Mouse (Mus musculus) NIH3T3 (cell line): Measurements from ENCODE around the gene Gpc1.

Experiments
- DNase-seq: peaks from one replicate; pipeline ENCODE4 v3.0.0-alpha.2; 2012; ENCODE audit warnings: low read depth

The Gpc1 gene

DNA sequence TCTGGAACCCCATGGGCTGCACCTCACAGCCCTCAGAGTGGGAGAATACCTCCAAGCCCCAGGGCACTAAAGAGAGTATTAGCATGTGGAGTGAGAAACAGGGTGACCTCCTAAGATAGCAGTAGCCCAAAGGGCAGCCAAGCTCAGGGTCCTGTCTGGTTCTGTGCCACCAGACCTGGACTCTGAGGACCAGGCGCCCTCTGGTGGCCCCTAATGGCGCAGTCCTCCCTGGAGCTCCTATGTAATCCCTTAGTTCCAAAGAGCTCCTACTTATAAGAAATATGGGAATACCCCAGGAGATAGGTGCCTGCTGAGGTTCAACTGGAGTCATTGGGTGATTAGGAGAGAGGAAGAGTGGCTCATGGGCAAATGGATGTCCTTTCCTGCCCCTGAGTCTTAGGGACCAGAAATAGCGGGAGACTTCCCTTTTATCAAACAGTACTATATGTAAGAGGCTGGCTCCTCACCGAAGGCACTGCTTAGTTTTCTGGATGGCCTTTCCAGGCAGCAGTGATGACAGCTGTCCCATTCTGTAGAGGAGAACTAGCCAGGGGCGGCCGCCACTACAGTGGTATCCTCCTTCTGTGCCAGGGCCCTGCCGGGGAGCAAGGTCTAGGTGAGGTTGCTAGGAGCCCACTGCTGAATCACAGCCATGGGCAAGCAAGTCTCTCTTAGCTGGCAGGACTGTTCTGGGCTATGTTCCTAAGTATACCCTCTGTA lies 2.7 kb downstream of the Gpc1 start:
- peak; percentile 94 for DNase-seq

DNA sequence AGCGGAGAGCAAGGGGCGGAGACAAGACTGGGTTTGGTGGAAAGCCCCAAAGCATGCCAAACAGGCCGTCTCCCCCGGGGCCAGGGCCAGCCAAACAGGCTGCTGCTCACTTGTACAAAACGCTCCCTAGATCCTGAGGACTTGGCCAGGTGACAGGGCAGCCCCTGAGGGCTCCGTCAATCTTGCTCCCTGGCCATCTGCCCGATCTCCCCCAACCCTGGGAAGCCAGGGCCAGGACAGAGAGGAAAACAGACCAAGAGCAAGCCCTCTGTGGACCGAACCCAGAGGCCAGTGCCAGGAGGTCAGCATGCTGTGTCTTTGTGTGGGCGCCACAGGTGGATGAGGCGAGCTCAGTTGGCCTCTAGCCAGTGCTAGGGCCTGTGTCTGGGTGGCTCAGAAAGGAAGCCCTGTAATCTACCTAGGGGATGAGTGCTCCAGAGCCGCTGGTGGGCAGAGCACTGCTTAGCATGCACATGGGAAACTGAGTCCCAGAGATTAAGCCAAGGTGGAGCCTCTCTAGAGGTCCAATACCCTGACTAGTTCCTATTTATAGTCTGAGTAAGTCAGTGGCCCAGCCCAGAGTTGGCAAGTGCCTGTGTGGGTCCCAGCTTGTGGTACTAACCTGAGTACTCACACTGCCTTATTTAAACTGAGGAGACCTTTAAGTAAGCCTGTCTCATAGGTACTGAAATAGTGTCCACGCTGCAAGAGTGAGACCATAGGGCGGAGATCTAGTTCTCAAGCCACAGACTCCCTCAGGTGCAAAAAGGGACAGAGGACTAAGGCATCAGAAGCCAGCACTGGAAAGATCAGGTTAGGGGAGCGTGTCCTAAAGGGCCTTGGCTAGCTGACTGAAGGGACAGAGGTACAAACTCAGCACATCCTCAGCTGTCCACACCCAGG lies 6.7 kb downstream of the Gpc1 start:
- DNase-seq = peak; percentile 42

DNA sequence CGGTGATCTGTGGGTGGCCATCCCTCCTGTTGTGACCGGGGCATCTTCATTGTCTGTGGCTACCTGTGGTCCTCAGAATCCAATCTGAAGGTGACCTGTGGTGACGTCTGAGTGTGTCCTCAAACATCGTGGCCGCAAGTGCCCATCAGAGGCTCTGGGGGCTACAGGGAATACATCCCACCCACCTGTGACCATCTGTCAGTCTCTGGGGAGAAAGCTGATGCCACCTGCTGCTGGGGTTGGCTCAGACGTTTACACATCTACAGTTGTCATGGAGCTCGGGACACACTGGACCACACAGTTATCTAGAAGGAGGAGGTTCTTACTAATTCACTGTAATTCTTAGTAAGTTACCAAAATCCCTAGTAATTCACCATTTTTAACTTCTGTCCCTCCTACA lies 7.8 kb downstream of the Gpc1 start:
- DNase-seq = no peak

DNA sequence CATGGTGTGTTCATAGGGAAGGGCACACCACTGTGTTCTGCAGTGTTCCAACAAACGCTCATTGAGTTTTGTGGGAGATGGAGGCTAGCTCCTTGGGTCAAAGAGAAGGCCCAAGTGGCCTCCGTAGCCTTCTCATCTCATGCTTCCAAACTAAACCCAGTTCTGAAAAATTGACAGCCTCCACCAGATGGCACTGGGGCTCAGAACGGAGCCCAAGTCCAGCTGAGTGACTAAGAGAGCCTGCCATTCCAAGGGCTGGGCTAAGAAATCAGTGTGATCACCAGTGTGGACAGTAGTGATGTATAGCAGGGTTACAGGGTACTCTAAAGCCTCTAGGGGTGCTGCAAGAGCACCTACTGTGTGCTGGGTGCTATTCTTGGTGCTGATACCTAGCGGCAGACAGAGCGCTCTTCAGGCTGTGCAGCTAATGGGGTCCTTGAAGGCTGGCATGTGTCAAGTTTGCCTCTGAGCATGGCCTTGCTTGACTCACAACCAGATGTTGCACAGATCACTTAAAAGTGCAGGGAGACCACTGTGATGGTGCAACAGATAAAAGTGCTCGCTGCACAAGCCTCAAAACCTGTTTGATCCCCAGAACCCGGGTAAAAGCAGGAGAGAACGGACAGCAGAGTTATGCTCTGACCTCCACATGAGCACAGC lies 8.9 kb downstream of the Gpc1 start:
- peak; percentile 71 for DNase-seq

DNA sequence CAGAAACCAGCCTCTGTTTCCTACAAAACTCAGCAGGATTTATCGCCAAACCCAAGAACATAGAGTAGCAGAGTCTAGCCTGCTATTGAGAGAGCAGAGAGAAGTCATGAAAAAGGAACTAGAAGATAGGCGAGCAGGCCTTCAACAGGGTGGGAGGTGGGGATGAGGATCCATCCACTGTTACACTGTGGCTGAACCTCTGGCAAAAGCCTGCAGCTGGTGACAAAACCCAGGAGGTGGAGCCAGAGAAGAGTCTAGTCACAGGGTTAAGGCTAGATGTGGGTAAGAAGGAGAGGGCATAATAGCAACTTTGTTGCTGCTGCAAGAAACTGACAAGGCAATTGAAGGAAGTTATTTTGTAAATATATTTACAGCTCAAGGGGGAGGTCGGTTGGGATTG lies 10.0 kb downstream of the Gpc1 start:
- no peak for DNase-seq

DNA sequence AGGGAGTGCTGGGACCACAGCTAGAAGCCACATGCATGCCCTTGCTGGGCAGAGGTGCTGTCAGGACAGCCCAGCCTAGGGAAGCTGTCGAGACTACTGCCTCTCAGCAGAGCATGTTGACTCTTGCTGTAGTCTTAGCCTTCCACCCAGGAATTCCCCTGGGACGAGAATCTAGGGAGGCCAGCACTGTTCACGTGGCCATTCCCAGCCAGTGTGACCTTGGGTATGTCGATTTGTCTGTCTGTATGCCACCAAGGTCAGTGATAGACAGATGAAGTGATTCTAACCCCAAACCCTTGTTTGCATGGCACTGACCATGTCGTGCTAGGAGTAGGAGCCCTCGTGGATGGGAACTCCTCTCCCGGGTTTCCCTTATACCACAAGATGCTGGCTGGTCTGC lies 14.4 kb downstream of the Gpc1 start:
- no peak for DNase-seq

DNA sequence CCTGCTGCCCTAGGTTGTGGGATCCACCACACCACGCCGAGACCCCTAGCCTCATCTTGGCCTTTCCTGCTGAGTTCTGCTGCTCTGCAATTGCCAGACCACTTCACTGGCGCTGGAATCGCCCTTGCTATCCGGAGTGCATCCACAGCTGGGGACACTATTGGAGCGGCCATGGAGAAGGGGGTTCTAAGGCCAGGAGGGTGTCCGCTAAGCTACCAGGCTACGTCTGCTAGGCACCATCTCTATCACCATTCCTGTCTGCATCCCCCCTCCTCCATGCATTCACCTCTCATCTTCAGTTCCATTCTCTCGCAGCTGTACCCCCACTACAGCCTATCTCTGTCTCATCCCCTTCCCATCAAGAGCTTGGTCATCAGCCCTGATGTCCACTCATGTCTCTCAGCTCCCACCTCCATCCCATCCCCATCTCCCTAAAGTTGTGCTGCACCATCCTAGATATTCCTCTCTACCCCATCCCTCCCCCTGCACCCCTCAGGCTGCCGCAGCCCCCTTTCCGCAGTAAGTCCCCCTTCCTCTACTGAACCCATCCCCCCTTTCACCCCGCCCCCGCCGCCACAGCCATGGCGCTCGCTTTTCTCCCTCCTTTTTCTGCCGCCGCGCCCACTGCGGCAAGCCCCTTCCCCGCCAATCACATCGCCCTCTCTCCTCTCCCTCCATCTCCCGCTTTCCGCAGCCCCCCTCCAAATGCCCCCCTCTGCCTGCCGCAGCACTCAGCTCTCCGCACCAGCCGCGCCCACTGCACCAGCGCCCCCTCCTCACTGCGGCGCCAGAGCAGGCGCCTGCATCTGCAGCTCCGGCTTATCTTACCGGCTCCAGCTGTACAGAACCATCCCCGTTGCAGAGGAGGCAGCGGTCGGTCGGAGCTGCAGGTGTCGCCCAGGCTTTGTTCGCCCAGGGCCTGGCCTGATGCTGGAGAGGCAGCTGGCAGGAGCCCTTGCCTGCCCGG lies 16.7 kb downstream of the Gpc1 start:
- no peak for DNase-seq

DNA sequence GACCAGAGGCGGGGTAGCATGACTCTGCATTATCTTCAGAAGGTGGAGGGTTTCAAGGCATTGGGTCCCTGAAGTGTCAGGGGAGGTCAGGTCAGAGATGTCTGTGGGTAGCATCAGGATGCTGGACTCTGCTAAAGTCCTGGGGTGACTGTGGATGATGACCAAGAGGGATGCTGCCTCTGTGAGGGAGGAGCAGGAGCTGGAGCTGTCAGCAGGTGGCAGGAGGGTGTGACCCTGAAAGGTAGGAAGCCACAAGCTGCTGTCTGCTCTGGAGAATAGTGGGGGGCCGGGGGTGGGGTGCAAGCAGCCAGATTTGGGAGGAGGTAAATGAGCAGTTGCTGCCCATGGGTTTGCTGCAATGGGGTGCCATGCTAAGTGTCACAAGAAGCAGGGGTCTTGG lies 18.0 kb downstream of the Gpc1 start:
- DNase-seq = no peak

DNA sequence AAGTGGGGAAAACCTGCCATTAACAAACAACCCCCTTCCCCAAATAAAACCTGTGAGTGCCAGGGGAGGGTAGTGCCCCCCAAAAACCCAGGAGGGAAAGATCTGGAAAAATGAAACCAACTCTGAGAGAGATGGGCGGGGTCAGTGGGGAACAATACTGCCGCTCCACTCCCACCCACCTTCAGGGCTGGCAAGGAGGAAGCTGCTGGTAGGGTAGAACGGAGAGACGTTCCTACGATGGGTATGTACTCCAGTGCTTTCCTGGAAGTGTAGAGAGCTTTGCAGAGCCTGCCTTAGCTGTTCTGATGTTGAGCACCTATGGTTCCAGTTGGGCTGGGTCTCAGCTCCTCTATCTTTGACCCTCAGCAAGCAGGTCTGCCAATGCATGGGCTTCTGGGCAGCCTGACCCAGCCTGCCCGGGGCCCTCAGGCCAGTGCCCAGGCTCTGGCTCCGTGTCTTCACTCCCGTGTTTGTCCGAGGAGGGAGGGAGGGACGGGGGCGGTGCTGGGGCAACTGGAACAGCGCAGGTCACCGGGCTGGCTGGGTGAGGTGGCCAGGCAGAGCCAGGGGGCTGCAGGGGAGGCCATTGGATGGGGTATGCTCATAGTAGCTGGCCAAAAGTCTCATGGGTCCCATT lies 18.6 kb downstream of the Gpc1 start:
- no peak for DNase-seq

DNA sequence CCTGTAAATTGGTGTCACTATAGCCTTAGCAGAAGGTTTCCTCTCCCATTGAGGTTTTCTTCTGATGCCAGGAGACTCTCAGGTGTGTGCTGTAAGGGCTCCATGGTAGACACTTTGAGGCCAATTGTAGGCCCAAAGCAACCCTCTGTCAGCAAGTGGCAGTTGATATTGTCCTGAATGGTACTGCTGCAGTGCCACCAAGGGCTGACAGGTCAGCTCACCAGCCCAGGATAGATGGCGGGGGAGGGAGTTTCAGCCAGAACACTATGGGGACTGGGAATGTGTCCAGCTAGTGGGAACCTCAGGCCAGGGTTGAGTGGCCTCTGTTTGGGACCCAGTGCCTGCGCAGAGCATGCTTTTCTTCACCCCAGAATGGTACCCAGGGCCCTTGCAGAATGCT lies 21.0 kb downstream of the Gpc1 start:
- no peak for DNase-seq

DNA sequence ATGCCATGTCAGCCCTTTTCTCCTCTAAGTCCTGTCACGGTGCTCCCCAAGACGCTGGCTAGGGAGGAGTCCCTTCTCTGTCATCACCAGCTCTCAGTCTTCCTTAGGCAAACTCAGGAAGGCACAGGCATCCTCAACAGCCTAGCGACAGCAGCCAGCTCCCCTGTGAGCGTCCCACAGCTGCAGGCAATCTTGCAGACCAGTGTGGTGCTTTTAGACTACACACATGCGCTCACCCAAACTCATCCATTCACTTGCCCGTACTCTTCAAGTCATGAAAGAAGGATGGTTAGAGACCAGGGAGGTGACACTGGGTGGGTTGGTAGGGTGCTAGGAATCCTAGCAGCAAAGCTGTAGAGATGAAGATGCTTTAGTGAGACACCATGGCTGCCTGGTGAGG lies 30.1 kb downstream of the Gpc1 start:
- no peak for DNase-seq

DNA sequence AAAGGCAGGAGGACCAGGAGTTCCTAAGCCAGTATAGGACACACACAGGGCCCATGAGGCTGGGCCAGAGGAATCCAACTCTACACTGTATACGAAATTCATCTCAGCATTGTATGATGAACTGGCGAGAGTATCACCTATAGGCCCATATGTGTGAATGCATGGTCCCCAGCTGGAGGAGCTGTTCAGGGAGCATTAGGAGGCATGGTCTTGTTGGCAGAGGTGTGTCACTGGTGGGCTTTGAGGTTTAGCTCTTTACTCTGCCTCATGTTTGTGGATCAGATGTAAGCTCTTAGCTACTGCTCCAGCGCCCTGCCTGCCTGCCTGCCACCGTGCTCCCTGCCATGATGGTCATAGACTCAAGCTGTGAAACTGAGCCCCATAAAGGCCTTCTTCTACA lies 31.8 kb downstream of the Gpc1 start:
- no peak for DNase-seq

DNA sequence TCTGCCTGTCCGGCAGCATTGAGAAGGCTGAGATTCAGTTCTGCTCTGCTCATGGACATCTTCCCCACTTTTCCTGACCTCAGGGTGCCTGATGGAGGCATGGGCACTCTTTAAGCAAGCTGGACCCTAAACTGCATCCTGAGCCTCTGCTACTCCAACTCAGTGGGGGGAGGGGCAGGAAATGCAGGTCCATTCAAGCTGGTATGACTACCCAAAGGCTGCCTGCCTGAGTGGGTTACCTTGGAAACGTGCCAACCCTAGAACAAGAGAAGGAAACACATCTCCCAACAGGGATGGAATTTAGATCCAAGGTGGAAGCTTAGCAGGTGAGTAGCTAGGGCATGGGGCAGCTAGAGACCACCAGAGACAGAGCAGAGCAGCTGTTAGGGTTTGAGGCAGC lies 34.7 kb downstream of the Gpc1 start:
- no peak for DNase-seq

DNA sequence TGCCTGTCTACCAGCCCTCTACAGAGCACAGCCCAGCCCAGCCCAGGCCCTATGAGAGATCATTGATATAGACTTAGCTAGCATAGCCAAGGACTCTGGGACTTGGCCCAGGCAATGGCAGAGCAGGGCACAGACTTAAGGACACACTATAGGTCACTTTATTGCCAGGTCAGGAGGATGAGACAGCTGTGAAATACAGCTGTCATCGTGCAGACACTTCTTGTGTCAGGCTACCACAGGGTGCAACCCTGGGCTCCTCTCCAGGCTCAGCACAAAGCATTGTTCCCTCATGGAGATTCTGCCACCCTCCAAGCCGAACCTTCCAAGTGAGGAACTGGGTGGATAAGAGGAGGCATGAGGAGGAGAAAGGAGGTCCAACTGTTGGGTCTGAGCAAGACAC lies 38.5 kb downstream of the Gpc1 start:
- DNase-seq = no peak

DNA sequence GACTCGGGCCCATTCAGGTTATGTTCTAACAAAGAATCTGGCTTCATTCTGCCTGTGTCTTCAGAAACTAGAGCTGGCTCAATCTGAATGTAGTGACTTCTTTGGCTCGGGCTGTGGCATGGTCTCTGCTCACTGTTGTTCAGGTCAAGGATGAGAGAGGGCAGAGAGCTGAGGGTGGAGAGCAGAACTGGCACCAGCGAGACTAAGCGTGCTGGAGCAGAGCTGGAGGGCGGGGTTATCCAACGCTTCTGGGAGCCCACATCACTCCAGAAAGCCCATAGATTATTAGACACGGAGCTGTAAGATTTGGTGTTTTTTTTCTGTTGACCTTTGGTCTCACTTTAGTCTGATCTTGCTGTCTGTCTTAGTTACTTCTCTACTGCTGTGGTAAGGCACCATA lies 41.2 kb downstream of the Gpc1 start:
- no peak for DNase-seq

DNA sequence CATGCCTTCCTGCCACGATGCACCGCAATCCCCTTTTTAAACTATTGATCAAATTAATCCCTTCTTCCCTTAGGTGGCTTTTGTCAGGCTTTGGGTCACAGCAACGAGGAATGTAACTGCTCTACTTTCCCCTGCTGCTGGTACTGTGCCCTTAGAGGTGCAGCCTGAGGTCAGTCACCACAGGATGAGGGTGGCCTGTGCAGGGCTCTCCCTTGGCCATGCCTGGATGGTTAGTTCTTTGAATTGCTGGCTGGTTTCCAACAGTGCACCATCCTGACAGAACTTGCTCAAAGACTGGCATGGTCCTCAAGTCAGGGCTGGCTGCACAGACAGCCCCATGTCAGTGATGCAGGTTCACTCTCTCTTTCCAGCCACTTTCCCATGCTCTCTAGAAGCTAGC lies 42.6 kb downstream of the Gpc1 start:
- no peak for DNase-seq

DNA sequence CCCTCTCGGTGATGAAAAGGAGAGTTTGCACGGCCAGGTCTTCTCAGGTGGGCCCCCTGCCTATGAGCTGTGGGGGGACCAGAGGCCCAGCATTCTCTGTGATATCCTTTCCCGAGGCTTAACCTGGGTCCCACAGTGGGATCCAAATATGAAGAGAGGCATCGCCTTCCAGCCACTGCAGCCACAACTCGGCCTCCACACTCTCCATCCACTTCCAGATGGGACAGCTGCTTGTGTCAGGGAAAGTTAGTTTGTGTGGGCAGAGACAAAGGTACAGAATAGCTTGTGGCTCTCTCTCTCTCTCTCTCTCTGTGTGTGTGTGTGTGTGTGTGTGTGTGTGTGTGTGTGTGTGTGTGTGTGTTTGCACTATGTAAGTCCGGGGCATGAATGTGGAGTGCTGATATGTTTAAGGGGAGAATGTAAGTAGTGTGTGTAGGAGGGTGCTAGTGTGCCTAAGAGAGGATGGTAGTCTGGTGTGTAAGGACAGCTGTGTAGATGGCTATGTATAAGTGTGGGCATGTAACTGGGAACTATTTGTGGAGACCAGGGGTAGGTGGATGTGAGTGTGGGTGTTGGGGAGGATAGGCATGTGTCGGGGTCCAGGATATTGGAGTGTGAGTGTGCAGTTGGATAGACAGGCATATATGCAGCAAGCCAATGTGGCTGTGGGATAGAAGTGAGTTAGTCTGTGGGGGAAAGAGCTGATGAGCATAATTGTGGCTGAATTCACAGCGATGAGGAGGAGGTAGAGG lies 44.1 kb downstream of the Gpc1 start:
- no peak for DNase-seq

DNA sequence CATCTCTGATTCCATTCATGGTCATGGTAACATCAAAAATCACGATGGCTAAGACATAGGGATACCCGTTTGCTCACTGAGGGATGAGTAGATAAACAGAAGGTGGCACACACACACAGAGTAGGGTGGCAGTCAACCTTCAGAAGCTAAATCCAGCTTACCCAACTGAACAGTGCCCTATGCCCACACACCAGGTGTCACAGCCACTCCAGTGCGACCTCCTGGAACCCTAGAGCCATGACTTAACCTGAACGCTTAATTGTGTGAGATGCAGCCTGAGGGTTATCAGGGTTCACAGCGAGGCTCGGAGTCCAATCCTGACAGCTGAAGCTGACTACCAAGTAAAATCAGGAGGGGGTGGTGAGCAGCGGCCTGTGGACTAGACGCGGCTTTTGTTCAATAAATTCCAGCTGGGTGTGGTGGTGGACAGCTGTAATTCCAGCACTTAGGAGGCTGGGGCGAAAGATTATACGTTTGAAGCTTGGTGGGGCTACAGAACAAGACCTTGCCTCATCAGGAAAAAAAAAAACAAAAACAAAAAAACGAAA lies 46.1 kb downstream of the Gpc1 start:
- no peak for DNase-seq

DNA sequence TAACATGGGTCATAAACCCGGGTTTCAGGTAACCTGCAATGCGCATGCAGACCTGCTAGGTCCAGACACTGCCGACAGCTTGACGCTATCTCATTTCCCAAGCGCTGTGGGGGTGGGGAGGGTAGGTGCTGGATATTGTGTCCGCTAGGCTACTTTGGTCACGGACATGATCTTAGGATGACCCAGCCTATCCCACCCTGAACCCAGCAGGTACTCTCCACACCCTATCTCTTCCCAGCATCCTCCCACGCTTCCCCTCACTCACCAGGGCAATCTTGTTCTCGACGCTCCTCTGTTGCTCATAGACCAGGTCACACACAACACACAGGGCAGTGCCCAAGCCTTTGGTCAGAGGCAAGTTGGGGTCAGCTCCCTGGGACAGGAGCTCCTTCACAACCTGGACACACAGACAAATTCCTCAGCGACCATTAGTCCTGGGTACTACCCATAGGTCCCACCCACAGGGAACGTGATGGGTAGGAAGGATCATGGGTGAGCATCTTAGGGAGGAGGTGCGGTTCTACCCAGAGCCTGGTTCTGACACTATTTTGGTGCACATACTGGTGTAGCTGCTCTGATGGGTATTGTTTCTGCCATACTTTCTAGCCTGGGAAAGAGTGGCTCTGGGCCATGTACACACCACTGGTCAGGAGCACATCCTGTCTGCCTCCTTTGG lies 46.8 kb downstream of the Gpc1 start:
- no peak for DNase-seq

DNA sequence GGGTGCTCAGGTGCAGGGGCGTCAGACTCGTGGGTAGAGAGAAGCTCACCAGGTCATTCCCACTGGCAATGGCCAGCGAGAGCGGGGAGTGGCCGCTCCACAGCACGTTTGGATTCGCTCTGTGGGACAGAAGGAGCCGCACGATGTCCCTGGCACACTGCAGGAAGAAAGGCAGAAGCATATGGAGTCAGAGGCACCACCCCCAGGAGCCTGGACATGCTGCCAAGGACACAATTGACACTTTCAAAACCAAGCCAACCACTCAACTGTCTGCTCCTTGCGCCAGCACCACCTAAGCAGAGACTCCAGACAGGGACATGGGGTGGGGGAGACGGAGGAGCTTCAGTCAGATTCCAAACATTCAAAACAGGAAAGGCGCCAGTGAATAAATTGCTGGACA lies 47.8 kb downstream of the Gpc1 start:
- no peak for DNase-seq
